Mouse (Mus musculus): ENCODE measurements around the gene Gpr150.

Gene Gpr150

GRCm38 (mm10) chr13:76056896-76057266, at the start of gene Gpr150:
Gpr150 (minus strand) TSS chr13:76056996.
- in situ Hi-C loops (cut with MboI; ENCODE audit: low sequenced_read_pairs) = no loop called here

GRCm38 (mm10) chr13:76101989-76102388, 45.2 kb upstream of the Gpr150 start:
- in situ Hi-C loops (cut with MboI; ENCODE audit: low sequenced_read_pairs) = no loop called here

- in situ Hi-C loops (cut with MboI; ENCODE audit: low sequenced_read_pairs) = no loop called here
Measured at GRCm38 (mm10) chr13:76098493-76099303, 41.9 kb upstream of the Gpr150 start, which contains the start of the genes Arsk and Ttc37. Arsk (minus strand) TSS chr13:76098660. Ttc37 (plus strand) TSS chr13:76098734.

- in situ Hi-C loops (cut with MboI; ENCODE audit: low sequenced_read_pairs) = no loop called here
Measured at GRCm38 (mm10) chr13:76098116-76098492, 41.3 kb upstream of the Gpr150 start.

- in situ Hi-C loops (cut with MboI; ENCODE audit: low sequenced_read_pairs) = no loop called here
Measured at GRCm38 (mm10) chr13:76074323-76074722, 17.5 kb upstream of the Gpr150 start.

GRCm38 (mm10) chr13:76064363-76064945, 7.7 kb upstream of the Gpr150 start:
- in situ Hi-C loops (cut with MboI; ENCODE audit: low sequenced_read_pairs) = no loop called here

GRCm38 (mm10) chr13:76063548-76063947, 6.8 kb upstream of the Gpr150 start:
- in situ Hi-C loops (cut with MboI; ENCODE audit: low sequenced_read_pairs) = no loop called here

GRCm38 (mm10) chr13:76062569-76062968, 5.8 kb upstream of the Gpr150 start:
- in situ Hi-C loops (cut with MboI; ENCODE audit: low sequenced_read_pairs) = no loop called here

GRCm38 (mm10) chr13:76062126-76062525, 5.3 kb upstream of the Gpr150 start:
- in situ Hi-C loops (cut with MboI; ENCODE audit: low sequenced_read_pairs) = no loop called here

GRCm38 (mm10) chr13:76059591-76059990, 2.8 kb upstream of the Gpr150 start:
- in situ Hi-C loops (cut with MboI; ENCODE audit: low sequenced_read_pairs) = no loop called here

- in situ Hi-C loops (cut with MboI; ENCODE audit: low sequenced_read_pairs) = no loop called here
Measured at GRCm38 (mm10) chr13:76057267-76058069, 672 bp upstream of the Gpr150 start.

- in situ Hi-C loops (cut with MboI; ENCODE audit: low sequenced_read_pairs) = no loop called here
Measured at GRCm38 (mm10) chr13:76056261-76056724, 503 bp downstream of the Gpr150 start.

- in situ Hi-C loops (cut with MboI; ENCODE audit: low sequenced_read_pairs) = no loop called here
Measured at GRCm38 (mm10) chr13:76055391-76056232, 1.2 kb downstream of the Gpr150 start.

GRCm38 (mm10) chr13:76044971-76045370, 11.8 kb downstream of the Gpr150 start:
- in situ Hi-C loops (cut with MboI; ENCODE audit: low sequenced_read_pairs) = no loop called here

- in situ Hi-C loops (cut with MboI; ENCODE audit: low sequenced_read_pairs) = no loop called here
Measured at GRCm38 (mm10) chr13:76042455-76042854, 14.3 kb downstream of the Gpr150 start.

GRCm38 (mm10) chr13:76024588-76024987, 32.2 kb downstream of the Gpr150 start:
- in situ Hi-C loops (cut with MboI; ENCODE audit: low sequenced_read_pairs) = loop anchor here (10.0 kb wide), 1 partner anchor 800 kb away; no protein-coding TSS in a partner anchor

GRCm38 (mm10) chr13:76021782-76022181, 35.0 kb downstream of the Gpr150 start:
- in situ Hi-C loops (cut with MboI; ENCODE audit: low sequenced_read_pairs) = loop anchor here (10.0 kb wide), 1 partner anchor 797 kb away; no protein-coding TSS in a partner anchor

GRCm38 (mm10) chr13:76018844-76019400, 37.9 kb downstream of the Gpr150 start:
- in situ Hi-C loops (cut with MboI; ENCODE audit: low sequenced_read_pairs) = no loop called here

GRCm38 (mm10) chr13:76017974-76018843, 38.6 kb downstream of the Gpr150 start, which contains the start of gene Rfesd:
Rfesd (minus strand) TSS chr13:76018719.
- in situ Hi-C loops (cut with MboI; ENCODE audit: low sequenced_read_pairs) = no loop called here

Measured in CH12F3 (cell line).